Mouse (Mus musculus): ENCODE results near the gene Zfp688. TPM values are rescaled to one million over a fixed set of nuclear protein-coding genes. Genes with fewer than 3 reads are reported as not detected.
"Not testable (repeated sequence)": the region's sequence is repeated elsewhere in the genome, so short reads cannot be mapped to it uniquely, and the experiment has no call there.

The Zfp688 gene
- total and polyA plus RNA-seq, 3 experiments = 8.6 to 18.1 TPM; not detected in 1

DNA sequence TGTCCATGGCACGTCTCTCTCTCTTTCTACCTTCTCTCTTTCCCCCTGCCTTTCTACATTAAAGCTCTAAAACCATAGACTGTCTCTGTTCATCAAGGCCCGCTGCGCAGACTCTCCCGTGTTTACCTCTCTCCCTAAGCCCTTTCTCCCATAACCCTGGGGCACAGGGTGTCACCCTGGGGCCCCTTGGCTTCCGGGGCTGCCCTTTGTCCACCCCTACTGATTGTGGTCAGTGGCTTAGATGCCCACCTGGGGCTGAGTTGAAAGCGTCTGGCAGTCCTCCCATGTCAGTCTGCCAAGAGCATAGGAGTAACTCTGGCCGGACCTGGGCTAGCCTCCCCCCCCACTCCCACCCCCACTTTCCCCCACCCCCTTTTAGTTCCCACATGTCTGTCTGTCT is 31.6 kb downstream of the Zfp688 start:
- no peaks in the 10 kb centered on the region for H3K27me3 ChIP-seq (ENCODE audit: control insufficient read depth in 1 of 2, insufficient read depth in 2 of 2, low read length in 2 of 2)
- no peak for DNase-seq (ENCODE audit: low read depth, low spot score)
- H3K9me3 ChIP-seq (replicated peaks; ENCODE audit: insufficient read depth, low read length) = no peaks in the 10 kb centered on the region
- H3K36me3 ChIP-seq (ENCODE audit: control insufficient read depth in 1 of 2, insufficient read depth in 2 of 2, low read length in 2 of 2) = peaks cover 0 to 8% of the 10 kb centered on the region in 2 experiments; a peak in 2 of 4 replicates
- H3K4me3 ChIP-seq (ENCODE audit: control insufficient read depth in 1 of 2, insufficient read depth in 1 of 2, low read depth in 2 of 2, low read length in 2 of 2) = no peak overlapping the region
- no peak overlapping the region for H3K27ac ChIP-seq (ENCODE audit: control insufficient read depth, low read depth, low read length)
- H3K79me2 ChIP-seq (ENCODE audit: control insufficient read depth, insufficient read depth, low read length, poor library complexity) = peaks cover 6% of the 10 kb centered on the region; the same call in 1 of the 2 replicates
- no peak overlapping the region for H3K9ac ChIP-seq (ENCODE audit: control insufficient read depth, low read depth, low read length, poor library complexity, severe bottlenecking)
- TF ChIP-seq GATA1 (IDR thresholded peaks at IDR 0.05; ENCODE audit: low read depth, low read length) (no peak), RAD21 (IDR thresholded peaks at IDR 0.05; ENCODE audit: low read depth, low read length) (no peak), TCF12 (IDR thresholded peaks at IDR 0.05; ENCODE audit: low read depth, low read length) (no peak)
- H3K4me1 ChIP-seq (ENCODE audit: control insufficient read depth in 1 of 2, insufficient read depth in 2 of 2, low read length in 2 of 2) = peaks cover 5 to 18% of the 10 kb centered on the region in 2 experiments; a peak in 3 of 4 replicates

DNA sequence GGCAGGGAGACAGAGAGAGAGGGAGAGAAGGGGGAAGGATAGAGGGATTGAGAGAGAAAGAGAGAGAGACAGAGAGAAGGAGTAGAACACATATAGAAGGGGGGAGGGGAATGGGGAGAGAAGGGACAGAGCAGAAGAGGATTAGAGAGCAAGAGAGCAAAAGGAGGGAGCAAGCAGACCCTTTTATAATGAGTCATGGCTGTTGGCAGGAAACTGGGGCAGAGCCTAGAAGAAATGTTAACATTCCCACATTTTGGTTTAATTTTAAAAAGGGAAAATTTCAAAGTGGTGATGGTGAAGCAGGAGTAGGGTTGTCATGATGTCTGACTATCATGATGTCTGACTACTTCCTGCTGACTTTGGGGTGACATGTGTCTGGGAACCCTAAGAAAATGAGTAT is 33.7 kb downstream of the Zfp688 start:
- H3K79me2 ChIP-seq (ENCODE audit: control insufficient read depth, insufficient read depth, low read length, poor library complexity); H3K36me3 ChIP-seq (ENCODE audit: control insufficient read depth in 1 of 2, insufficient read depth in 2 of 2, low read length in 2 of 2); H3K9ac ChIP-seq (ENCODE audit: control insufficient read depth, low read depth, low read length, poor library complexity, severe bottlenecking); H3K4me3 ChIP-seq (ENCODE audit: control insufficient read depth in 1 of 2, insufficient read depth in 1 of 2, low read depth in 2 of 2, low read length in 2 of 2); H3K4me1 ChIP-seq (ENCODE audit: control insufficient read depth in 1 of 2, insufficient read depth in 2 of 2, low read length in 2 of 2); DNase-seq (ENCODE audit: low read depth, low spot score); H3K27ac ChIP-seq (ENCODE audit: control insufficient read depth, low read depth, low read length); H3K9me3 ChIP-seq (replicated peaks; ENCODE audit: insufficient read depth, low read length); H3K27me3 ChIP-seq (ENCODE audit: control insufficient read depth in 1 of 2, insufficient read depth in 2 of 2, low read length in 2 of 2): not testable (repeated sequence)

DNA sequence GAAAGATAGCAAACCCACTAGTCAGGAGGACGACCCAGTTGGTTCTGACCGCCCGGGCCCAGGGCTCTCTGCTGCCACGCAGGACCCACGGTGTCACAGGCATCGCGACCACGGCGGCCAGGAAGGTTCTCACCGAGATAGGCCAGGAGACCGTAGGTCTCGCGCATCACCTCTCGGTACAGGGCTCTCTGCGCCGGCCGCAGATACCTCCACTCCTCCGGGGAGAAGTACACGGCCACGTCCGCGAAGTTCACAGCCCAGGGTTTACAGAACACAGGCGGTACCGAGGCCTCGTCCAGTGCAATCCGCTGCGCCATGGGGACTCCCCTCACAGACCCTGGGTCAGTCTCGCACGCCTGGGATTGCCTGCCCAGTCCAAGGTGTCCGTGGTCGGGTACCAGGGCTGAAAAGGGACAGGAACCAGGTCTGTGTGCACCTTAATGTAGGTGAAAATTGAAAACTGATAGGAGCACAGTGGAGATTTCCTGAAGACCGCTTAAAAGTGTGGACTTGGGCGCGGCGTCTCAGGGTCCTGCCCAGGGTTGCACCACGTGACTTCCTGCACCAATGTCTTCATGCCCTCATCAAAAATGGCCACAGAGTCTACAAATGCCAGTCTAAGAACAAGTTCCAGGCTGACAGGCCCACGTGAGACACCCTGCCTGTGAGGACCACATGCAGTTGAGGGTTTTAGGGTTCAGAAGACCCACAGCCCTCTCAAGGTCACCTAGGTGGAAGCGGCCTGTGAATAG is 35.1 kb downstream of the Zfp688 start, which contains the start of gene 9130019O22Rik:
Gene 9130019O22Rik (minus strand): TSS at position 526 of the 752 bp plus-strand sequence.
- Histone ChIP-seq H3K9ac (ENCODE audit: control insufficient read depth, low read depth, low read length, poor library complexity, severe bottlenecking) (peak within 1 kb of the TSS; percentile 71), H3K79me2 (ENCODE audit: control insufficient read depth, insufficient read depth, low read length, poor library complexity) (0 out of 2 replicates have a peak, but pooled peaks cover 3% of the 10 kb centered on the region), H3K9me3 (replicated peaks; ENCODE audit: insufficient read depth, low read length) (no peaks in the 10 kb centered on the region), H3K4me3 (ENCODE audit: control insufficient read depth in 1 of 2, insufficient read depth in 1 of 2, low read depth in 2 of 2, low read length in 2 of 2) (peak within 1 kb of the TSS; percentile 62 to 73), H3K27me3 (ENCODE audit: control insufficient read depth in 1 of 2, insufficient read depth in 2 of 2, low read length in 2 of 2) (no peaks in the 10 kb centered on the region), H3K4me1 (ENCODE audit: control insufficient read depth in 1 of 2, insufficient read depth in 2 of 2, low read length in 2 of 2) (no peaks in the 10 kb centered on the region), H3K27ac (ENCODE audit: control insufficient read depth, low read depth, low read length) (peak within 1 kb of the TSS; percentile 22; the same call in 1 of the 2 replicates), H3K36me3 (ENCODE audit: control insufficient read depth in 1 of 2, insufficient read depth in 2 of 2, low read length in 2 of 2) (no peaks in the 10 kb centered on the region)
- peak; percentile 91 for DNase-seq (ENCODE audit: low read depth, low spot score)
- no peak for TF ChIP-seq MAFK (IDR thresholded peaks at IDR 0.05; ENCODE audit: borderline replicate concordance, low read depth, low read length)
- TF ChIP-seq UBTF (IDR thresholded peaks at IDR 0.05; ENCODE audit: borderline replicate concordance, insufficient read depth, low read depth, low read length) = no peak
- no peak for TF ChIP-seq KAT2A (conservative IDR thresholded peaks at IDR 0.05; ENCODE audit: low read depth, low read length)
- TF ChIP-seq USF1 (IDR thresholded peaks at IDR 0.05; ENCODE audit: low read depth, low read length) = peak; percentile 97
- peak; percentile 32; the same call in 1 of the 2 replicates for TF ChIP-seq POLR2AphosphoS2 (IDR thresholded peaks at IDR 0.05; ENCODE audit: low read length)
- peak; percentile 69 for TF ChIP-seq MYC (IDR thresholded peaks at IDR 0.05; ENCODE audit: low read depth, low read length)
- no peak for TF ChIP-seq TAL1 (IDR thresholded peaks at IDR 0.05; ENCODE audit: low read length)
- TF ChIP-seq SMC3 (IDR thresholded peaks at IDR 0.05; ENCODE audit: low read depth, low read length) = no peak
- TF ChIP-seq HCFC1 (IDR thresholded peaks at IDR 0.05; ENCODE audit: low read depth, low read length) = peak; percentile 87
- TF ChIP-seq BHLHE40 (IDR thresholded peaks at IDR 0.05; ENCODE audit: borderline replicate concordance, low read depth, low read length) = no peak
- peak in 1 of 2 experiments; percentile 69; a peak in 2 of 4 replicates for TF ChIP-seq POLR2A (IDR thresholded peaks at IDR 0.05; ENCODE audit: control insufficient read depth in 1 of 2, insufficient read depth in 1 of 2, low read depth in 1 of 2, low read length in 2 of 2, poor library complexity in 1 of 2)
- no peak for TF ChIP-seq TCF12 (IDR thresholded peaks at IDR 0.05; ENCODE audit: low read depth, low read length)
- TF ChIP-seq USF2 (IDR thresholded peaks at IDR 0.05; ENCODE audit: borderline replicate concordance in 1 of 2, insufficient read depth in 1 of 2, low read depth in 1 of 2, low read length in 2 of 2) = peak; percentile 73 to 88
- TF ChIP-seq MAZ (IDR thresholded peaks at IDR 0.05; ENCODE audit: low read depth, low read length) = no peak
- no peak for TF ChIP-seq CHD2 (IDR thresholded peaks at IDR 0.05; ENCODE audit: low read length)
- no peak for TF ChIP-seq ZC3H11A (IDR thresholded peaks at IDR 0.05; ENCODE audit: low read depth, low read length)
- TF ChIP-seq MEF2A (IDR thresholded peaks at IDR 0.05; ENCODE audit: extremely low read depth, insufficient replicate concordance, low read depth, low read length, poor library complexity, severe bottlenecking) = no peak
- TF ChIP-seq ELF1 (IDR thresholded peaks at IDR 0.05; ENCODE audit: low read depth, low read length) = no peak
- TF ChIP-seq EP300 (IDR thresholded peaks at IDR 0.05; ENCODE audit: low read depth in 1 of 2, low read length in 2 of 2) = no peak
- peak; percentile 36; the same call in 1 of the 2 replicates for TF ChIP-seq SIN3A (IDR thresholded peaks at IDR 0.05; ENCODE audit: low read length)
- peak; percentile 95 for TF ChIP-seq MAX (IDR thresholded peaks at IDR 0.05; ENCODE audit: low read length)
- peak; percentile 55 for TF ChIP-seq NELFE (IDR thresholded peaks at IDR 0.05; ENCODE audit: low read depth, low read length)
